Mouse (Mus musculus) liver, postnatal 0 days (tissue): ENCODE results near the gene Mok.

ENCODE experiments used
- CTCF ChIP-seq: sonication (generic); IDR thresholded peaks from 2 replicates; pipeline ENCODE4 v1.5.1; 2016; ENCODE audit warnings: antibody characterized with exemption, low read depth
- EP300 ChIP-seq: IDR thresholded peaks from 2 replicates; pipeline ENCODE4 v1.6.1; 2016; ENCODE audit warnings: antibody characterized with exemption, low read depth, mild to moderate bottlenecking

- no peak for TF ChIP-seq EP300
- no peak for TF ChIP-seq CTCF
Observed at GRCm38 (mm10) chr12:110857196-110857595, 16.5 kb upstream of the Mok start.
